Mouse (Mus musculus): Measurements from ENCODE around the gene Dnah7c.
"Not testable (repeated sequence)": the region's sequence is repeated elsewhere in the genome, so short reads cannot be mapped to it uniquely, and the experiment has no call there.

The Dnah7c gene

GRCm38 (mm10) chr1:46733405-46734106 is 308.2 kb downstream of the Dnah7c start:
- DNase-seq = not testable (repeated sequence)

GRCm38 (mm10) chr1:46734455-46734854 is 309.1 kb downstream of the Dnah7c start:
- not testable (repeated sequence) for DNase-seq

- DNase-seq = not testable (repeated sequence)
Observed at GRCm38 (mm10) chr1:46764600-46764999, 339.2 kb downstream of the Dnah7c start.

- not testable (repeated sequence) for DNase-seq
Observed at GRCm38 (mm10) chr1:46769318-46769717, 343.9 kb downstream of the Dnah7c start.

GRCm38 (mm10) chr1:46770077-46770695 is 344.8 kb downstream of the Dnah7c start:
- not testable (repeated sequence) for DNase-seq

- DNase-seq = not testable (repeated sequence)
Observed at GRCm38 (mm10) chr1:46782227-46782626, 356.8 kb downstream of the Dnah7c start.

GRCm38 (mm10) chr1:46805074-46805473 is 379.7 kb downstream of the Dnah7c start:
- DNase-seq = no peak

- not testable (repeated sequence) for DNase-seq
Observed at GRCm38 (mm10) chr1:46808630-46809029, 383.2 kb downstream of the Dnah7c start.

GRCm38 (mm10) chr1:46817934-46818333 is 392.5 kb downstream of the Dnah7c start:
- no peak for DNase-seq

- no peak for DNase-seq
Observed at GRCm38 (mm10) chr1:46822256-46822972, 397.0 kb downstream of the Dnah7c start.

- DNase-seq = no peak
Observed at GRCm38 (mm10) chr1:46830066-46830843, 404.9 kb downstream of the Dnah7c start.

GRCm38 (mm10) chr1:46831927-46832326 is 406.5 kb downstream of the Dnah7c start:
- DNase-seq = no peak

- no peak for DNase-seq
Observed at GRCm38 (mm10) chr1:46843406-46843805, 418.0 kb downstream of the Dnah7c start.

- DNase-seq = no peak
Observed at GRCm38 (mm10) chr1:46844281-46844680, 418.9 kb downstream of the Dnah7c start.

GRCm38 (mm10) chr1:46845221-46845620 is 419.8 kb downstream of the Dnah7c start:
- DNase-seq = no peak

GRCm38 (mm10) chr1:46849758-46850157 is 424.4 kb downstream of the Dnah7c start:
- peak; percentile 32 for DNase-seq

GRCm38 (mm10) chr1:46851586-46851985 is 426.2 kb downstream of the Dnah7c start:
- DNase-seq = no peak

- no peak for DNase-seq
Observed at GRCm38 (mm10) chr1:46852216-46852599, 426.8 kb downstream of the Dnah7c start.

GRCm38 (mm10) chr1:46852600-46853272 is 427.3 kb downstream of the Dnah7c start:
- peak; percentile 82 for DNase-seq

- peak; percentile 96 for DNase-seq
Observed at GRCm38 (mm10) chr1:46853317-46854035, 428.1 kb downstream of the Dnah7c start.

- DNase-seq = no peak
Observed at GRCm38 (mm10) chr1:46854036-46854900, 428.9 kb downstream of the Dnah7c start.
